Mouse (Mus musculus): ENCODE results near the gene Rnf215.

DNA sequence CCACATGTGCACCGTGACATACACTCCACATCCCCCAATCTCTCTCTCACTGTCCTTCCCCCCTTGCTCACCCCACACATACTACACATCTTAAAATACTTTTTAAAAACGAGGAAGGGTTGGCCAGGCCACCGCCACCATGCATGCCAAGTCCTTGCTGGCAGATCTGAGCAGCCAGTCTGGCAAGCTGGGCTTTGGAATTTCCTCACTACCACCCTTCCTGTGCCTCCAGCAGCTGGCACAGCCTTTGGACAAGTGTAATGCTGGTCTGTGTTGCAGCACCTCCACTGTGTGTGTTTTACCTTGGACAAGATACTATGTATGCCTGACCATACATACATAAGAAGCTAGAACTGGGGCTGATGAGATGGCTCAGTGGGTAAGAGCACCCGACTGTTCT is 21.5 kb upstream of the Rnf215 start:
- no peak for TF ChIP-seq POLR2A (IDR thresholded peaks at IDR 0.05; ENCODE audit: borderline replicate concordance, insufficient read depth, low read length)
- TF ChIP-seq CTCF (IDR thresholded peaks at IDR 0.05; ENCODE audit: borderline replicate concordance, insufficient read depth, low read depth, low read length) = no peak
